Mouse (Mus musculus) embryonic facial prominence, embryonic 15.5 days (tissue): ENCODE measurements around the gene 1700024G13Rik. TPM values are rescaled to one million over a fixed set of nuclear protein-coding genes. Genes with fewer than 3 reads are reported as not detected.
A peak's percentile ranks its signal among the peaks of the same experiment; 100 is the strongest.
"Not testable (repeated sequence)": the region's sequence is repeated elsewhere in the genome, so short reads cannot be mapped to it uniquely, and the experiment has no call there.

Source experiments
- ATAC-seq: fragments of 200-750 bp; cut with Nextera tagmentation; 2 replicates; pipeline ENCODE4 v1.8.0; 2017; ENCODE audit warnings: low read depth, moderate TSS enrichment; ENCODE audit not compliant: insufficient number of reproducible peaks, low FRiP score, low TSS enrichment
- H3K27ac ChIP-seq: fragments of 300-500 bp; sonication (generic); replicated peaks from 2 replicates; pipeline ENCODE4 v1.5.1; 2015; ENCODE audit warnings: mild to moderate bottlenecking, inconsistent platforms
- H3K27me3 ChIP-seq: fragments of 300-500 bp; sonication (generic); 2 replicates; pipeline ENCODE4 v1.6.1; 2015; ENCODE audit warnings: inconsistent platforms
- H3K36me3 ChIP-seq: fragments of 300-500 bp; sonication (generic); 2 replicates; pipeline ENCODE4 v1.6.1; 2015; ENCODE audit warnings: mild to moderate bottlenecking, inconsistent platforms
- H3K4me1 ChIP-seq: fragments of 300-500 bp; sonication (generic); 2 replicates; pipeline ENCODE4 v1.6.1; 2015; ENCODE audit warnings: inconsistent platforms
- H3K4me2 ChIP-seq: fragments of 300-500 bp; sonication (generic); replicated peaks from 2 replicates; pipeline ENCODE4 v1.6.1; 2015; ENCODE audit warnings: mild to moderate bottlenecking, inconsistent platforms
- H3K4me3 ChIP-seq: fragments of 300-500 bp; sonication (generic); replicated peaks from 2 replicates; pipeline ENCODE4 v1.5.1; 2015; ENCODE audit warnings: mild to moderate bottlenecking, inconsistent platforms
- H3K9ac ChIP-seq: fragments of 300-500 bp; sonication (generic); 2 replicates; pipeline ENCODE4 v1.6.1; 2015; ENCODE audit warnings: inconsistent platforms
- H3K9me3 ChIP-seq: fragments of 300-500 bp; sonication (generic); replicated peaks from 2 replicates; pipeline ENCODE4 v1.6.1; 2016; ENCODE audit warnings: inconsistent platforms
- WGBS: fragments of 180-500 bp; shearing (Covaris S2); methylation state at CpG from one replicate; pipeline ENCODE4 v1.1.7; 2015; 5-methylcytosine and 5-hydroxymethylcytosine counted together
- polyA plus RNA-seq: library from polyadenylated mRNA; unstranded; fragments of >200 nt; fragmentation: Nextera tagmentation; extraction: Ambion mirVana; gene quantifications from 2 replicates; pipeline ENCODE4 v1.2.1, GENCODE M21; 2015

Gene 1700024G13Rik
- polyA plus RNA-seq, 1 experiment from 2014 or later: 4.4 TPM

- 10% methylated on average over 22 of the region's 22 CpGs for WGBS
- Histone ChIP-seq H3K27me3 (peaks cover 23% of the 10 kb centered on the region), H3K27ac (no peak overlapping the region), H3K9ac (no peak overlapping the region), H3K9me3 (no peaks in the 10 kb centered on the region), H3K4me3 (no peak overlapping the region), H3K4me2 (0 out of 2 replicates have a peak overlapping the region, but pooled peaks have one; percentile 15), H3K36me3 (no peaks in the 10 kb centered on the region), H3K4me1 (peaks cover 6% of the 10 kb centered on the region; the same call in 1 of the 2 replicates)
- ATAC-seq: no peak
Measured at GRCm38 (mm10) chr14:32379395-32380098, 8.6 kb downstream of the 1700024G13Rik start.

GRCm38 (mm10) chr14:32372510-32372909 lies 15.7 kb downstream of the 1700024G13Rik start:
- no peak overlapping the region for H3K4me3 ChIP-seq
- H3K36me3 ChIP-seq: no peaks in the 10 kb centered on the region
- no peaks in the 10 kb centered on the region for H3K9me3 ChIP-seq
- no peak overlapping the region for H3K4me2 ChIP-seq
- H3K27ac ChIP-seq: no peak overlapping the region
- 0 out of 2 replicates have a peak, but pooled peaks cover 2% of the 10 kb centered on the region for H3K4me1 ChIP-seq
- ATAC-seq: no peak
- H3K27me3 ChIP-seq: 0 out of 2 replicates have a peak, but pooled peaks cover 4% of the 10 kb centered on the region
- H3K9ac ChIP-seq: no peak overlapping the region
- 80% methylated on average over 2 of the region's 2 CpGs for WGBS

DNA sequence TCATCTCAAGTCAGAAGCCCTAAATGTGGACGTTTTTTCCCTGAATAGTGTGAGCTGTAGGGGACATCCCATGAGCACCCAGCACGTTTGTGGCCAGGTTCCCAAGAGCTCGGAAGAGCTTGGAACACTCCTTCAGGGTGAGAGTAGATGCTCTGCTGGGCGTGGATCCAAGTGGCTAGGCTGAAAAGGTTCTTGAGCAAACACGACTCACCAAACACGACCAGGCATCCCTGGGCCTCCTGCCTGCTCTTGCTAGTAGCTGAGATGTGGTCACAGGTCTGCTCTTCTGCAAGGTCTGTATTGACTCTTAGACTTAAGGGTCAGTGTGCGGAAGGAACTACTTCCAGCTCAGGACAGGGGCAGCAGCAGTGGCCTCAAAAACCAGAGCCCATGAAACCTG lies 18.4 kb downstream of the 1700024G13Rik start:
- Histone ChIP-seq H3K4me2 (no peak overlapping the region), H3K4me3 (no peak overlapping the region), H3K27me3 (0 out of 2 replicates have a peak, but pooled peaks cover 4% of the 10 kb centered on the region), H3K9me3 (no peaks in the 10 kb centered on the region), H3K9ac (no peak overlapping the region), H3K4me1 (0 out of 2 replicates have a peak, but pooled peaks cover 2% of the 10 kb centered on the region), H3K27ac (no peak overlapping the region), H3K36me3 (no peaks in the 10 kb centered on the region)
- ATAC-seq: no peak
- WGBS: 61% methylated on average over 7 of the region's 7 CpGs

GRCm38 (mm10) chr14:32364359-32364758 lies 23.8 kb downstream of the 1700024G13Rik start:
- no peak for ATAC-seq
- no peaks in the 10 kb centered on the region for H3K9me3 ChIP-seq
- no peaks in the 10 kb centered on the region for H3K36me3 ChIP-seq
- H3K27ac ChIP-seq: no peak overlapping the region
- WGBS: 40% methylated on average over 7 of the region's 7 CpGs
- no peaks in the 10 kb centered on the region for H3K27me3 ChIP-seq
- H3K4me2 ChIP-seq: no peak overlapping the region
- no peak overlapping the region for H3K4me3 ChIP-seq
- H3K9ac ChIP-seq: no peak overlapping the region
- no peaks in the 10 kb centered on the region for H3K4me1 ChIP-seq

- H3K36me3 ChIP-seq, H3K4me1 ChIP-seq, H3K27ac ChIP-seq, H3K4me2 ChIP-seq, H3K27me3 ChIP-seq, ATAC-seq, H3K4me3 ChIP-seq, H3K9ac ChIP-seq, H3K9me3 ChIP-seq: not testable (repeated sequence)
- 32% methylated on average over 6 of the region's 6 CpGs for WGBS
Measured at GRCm38 (mm10) chr14:32351181-32351920, 36.8 kb downstream of the 1700024G13Rik start.

GRCm38 (mm10) chr14:32347307-32347706 lies 40.9 kb downstream of the 1700024G13Rik start:
- no peak for ATAC-seq
- WGBS: 93% methylated on average over 9 of the region's 9 CpGs
- no peaks in the 10 kb centered on the region for H3K36me3 ChIP-seq

GRCm38 (mm10) chr14:32344694-32345093 lies 43.5 kb downstream of the 1700024G13Rik start:
- ATAC-seq: no peak
- Histone ChIP-seq H3K4me1 (no peaks in the 10 kb centered on the region), H3K27ac (no peak overlapping the region), H3K27me3 (no peaks in the 10 kb centered on the region), H3K9me3 (no peaks in the 10 kb centered on the region), H3K4me3 (no peak overlapping the region), H3K9ac (no peak overlapping the region), H3K4me2 (no peak overlapping the region), H3K36me3 (0 out of 2 replicates have a peak, but pooled peaks cover 3% of the 10 kb centered on the region)
- WGBS: 73% methylated on average over 9 of the region's 10 CpGs

More at GRCm38 (mm10) chr14:32347307-32347706, 40.9 kb downstream of the 1700024G13Rik start:
- Histone ChIP-seq H3K4me3 (no peak overlapping the region), H3K4me2 (no peak overlapping the region), H3K9me3 (no peaks in the 10 kb centered on the region), H3K27me3 (no peaks in the 10 kb centered on the region), H3K27ac (no peak overlapping the region), H3K4me1 (no peaks in the 10 kb centered on the region), H3K9ac (no peak overlapping the region)

- H3K9me3 ChIP-seq: no peaks in the 10 kb centered on the region
- no peak overlapping the region for H3K4me3 ChIP-seq
- H3K27me3 ChIP-seq: no peaks in the 10 kb centered on the region
- WGBS: 92% methylated on average over 7 of the region's 7 CpGs
- no peak overlapping the region for H3K9ac ChIP-seq
- H3K36me3 ChIP-seq: 0 out of 2 replicates have a peak, but pooled peaks cover 3% of the 10 kb centered on the region
- no peaks in the 10 kb centered on the region for H3K4me1 ChIP-seq
- ATAC-seq: no peak
- no peak overlapping the region for H3K4me2 ChIP-seq
- H3K27ac ChIP-seq: no peak overlapping the region
Measured at GRCm38 (mm10) chr14:32344176-32344575, 44.0 kb downstream of the 1700024G13Rik start.

DNA sequence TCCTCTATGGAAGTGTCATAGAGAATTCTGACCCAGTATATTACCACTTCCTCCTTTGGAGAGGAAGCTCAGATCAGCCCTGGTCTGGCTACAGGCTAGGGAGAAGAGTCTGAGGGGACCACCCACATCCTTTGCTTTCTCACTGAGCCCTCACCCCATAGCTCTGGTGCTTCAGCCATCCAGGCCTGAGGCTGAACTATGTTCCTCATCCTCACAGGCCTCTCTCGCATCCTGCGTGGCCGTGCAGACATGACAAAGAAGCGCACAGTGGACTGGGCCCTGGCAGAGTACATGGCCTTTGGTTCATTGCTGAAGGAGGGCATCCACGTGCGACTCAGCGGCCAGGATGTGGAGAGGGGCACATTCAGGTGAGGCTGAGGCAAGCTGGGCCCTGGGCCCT lies 46.4 kb downstream of the 1700024G13Rik start:
- Histone ChIP-seq H3K36me3 (0 out of 2 replicates have a peak, but pooled peaks cover 3% of the 10 kb centered on the region), H3K27me3 (no peaks in the 10 kb centered on the region), H3K27ac (no peak overlapping the region), H3K4me3 (no peak overlapping the region), H3K4me1 (no peaks in the 10 kb centered on the region), H3K4me2 (no peak overlapping the region), H3K9ac (no peak overlapping the region), H3K9me3 (no peaks in the 10 kb centered on the region)
- no peak for ATAC-seq
- WGBS: 94% methylated on average over 7 of the region's 7 CpGs

DNA sequence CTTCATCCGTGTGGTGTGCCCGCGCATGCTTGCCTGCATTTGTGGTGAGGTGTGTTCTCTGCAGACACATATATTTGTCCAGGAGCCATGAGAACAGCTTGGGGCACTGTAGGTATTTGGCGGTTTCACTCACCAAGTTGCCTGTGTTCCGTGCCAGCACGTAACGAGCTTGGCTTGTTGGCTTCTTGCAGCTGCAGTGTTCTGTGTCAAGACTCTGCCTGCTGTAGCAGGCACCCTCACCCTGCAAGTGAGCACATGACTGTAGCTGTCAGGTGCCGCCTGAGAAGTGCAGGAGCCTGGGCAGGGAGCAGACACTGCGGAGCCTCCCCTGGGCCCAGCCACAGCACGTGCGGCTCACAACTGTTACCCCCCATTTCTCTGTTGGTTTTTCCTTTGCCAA lies 51.6 kb downstream of the 1700024G13Rik start:
- H3K4me1 ChIP-seq: 0 out of 2 replicates have a peak, but pooled peaks cover 2% of the 10 kb centered on the region
- no peak; the same call in 1 of the 2 replicates for ATAC-seq
- no peak overlapping the region for H3K4me3 ChIP-seq
- no peak overlapping the region for H3K4me2 ChIP-seq
- no peaks in the 10 kb centered on the region for H3K9me3 ChIP-seq
- no peaks in the 10 kb centered on the region for H3K27me3 ChIP-seq
- no peak overlapping the region for H3K27ac ChIP-seq
- 0 out of 2 replicates have a peak, but pooled peaks cover 8% of the 10 kb centered on the region for H3K36me3 ChIP-seq
- no peak overlapping the region for H3K9ac ChIP-seq
- WGBS: 67% methylated on average over 11 of the region's 11 CpGs

GRCm38 (mm10) chr14:32336021-32336420 lies 52.2 kb downstream of the 1700024G13Rik start:
- Histone ChIP-seq H3K36me3 (0 out of 2 replicates have a peak, but pooled peaks cover 8% of the 10 kb centered on the region), H3K4me1 (0 out of 2 replicates have a peak, but pooled peaks cover 2% of the 10 kb centered on the region), H3K4me3 (no peak overlapping the region), H3K9ac (no peak overlapping the region), H3K27me3 (no peaks in the 10 kb centered on the region), H3K9me3 (no peaks in the 10 kb centered on the region), H3K4me2 (no peak overlapping the region), H3K27ac (no peak overlapping the region)
- WGBS: 70% methylated on average over 6 of the region's 6 CpGs
- no peak for ATAC-seq
